Mouse (Mus musculus) erythroblast, embryonic 14.5 days (primary cell): ENCODE measurements around the gene Ttll1.

Source experiments
- GATA1 ChIP-seq: IDR thresholded peaks from 2 replicates; pipeline ENCODE4 v1.6.1; 2012; ENCODE audit warnings: low read length, inconsistent platforms, mixed read lengths
- TAL1 ChIP-seq: IDR thresholded peaks from 3 replicates; pipeline ENCODE4 v1.6.1; 2012; ENCODE audit warnings: low read length, inconsistent platforms, mixed read lengths

GRCm38 (mm10) chr15:83448646-83449045 is 62.0 kb downstream of the Ttll1 start:
- TF ChIP-seq GATA1: no peak
- TF ChIP-seq TAL1: no peak
